Mouse (Mus musculus) heart, embryonic 13.5 days (tissue): Measurements from ENCODE around the gene Gmpr. TPM values are rescaled to one million over a fixed set of nuclear protein-coding genes. Genes with fewer than 3 reads are reported as not detected.
"Not testable (repeated sequence)": the region's sequence is repeated elsewhere in the genome, so short reads cannot be mapped to it uniquely, and the experiment has no call there.

ENCODE experiments used
- ATAC-seq: fragments of 200-750 bp; cut with Nextera tagmentation; 2 replicates; pipeline ENCODE4 v1.8.0; 2017; ENCODE audit warnings: moderate TSS enrichment; ENCODE audit not compliant: insufficient number of reproducible peaks, low FRiP score, low TSS enrichment; ENCODE audit errors: extremely low read depth
- H3K27ac ChIP-seq: fragments of 300-500 bp; sonication (generic); replicated peaks from 2 replicates; pipeline ENCODE4 v1.5.1; 2015; ENCODE audit warnings: moderate library complexity, mild to moderate bottlenecking, inconsistent platforms
- H3K27me3 ChIP-seq: fragments of 300-500 bp; sonication (generic); replicated peaks from 2 replicates; pipeline ENCODE4 v1.6.1; 2015; ENCODE audit warnings: mild to moderate bottlenecking, inconsistent platforms
- H3K36me3 ChIP-seq: fragments of 300-500 bp; sonication (generic); 2 replicates; pipeline ENCODE4 v1.6.1; 2015; ENCODE audit warnings: mild to moderate bottlenecking, inconsistent platforms
- H3K4me1 ChIP-seq: fragments of 300-500 bp; sonication (generic); 2 replicates; pipeline ENCODE4 v1.6.1; 2015; ENCODE audit warnings: inconsistent platforms
- H3K4me2 ChIP-seq: fragments of 300-500 bp; sonication (generic); 2 replicates; pipeline ENCODE4 v1.6.1; 2015; ENCODE audit warnings: inconsistent platforms, mild to moderate bottlenecking, moderate library complexity
- H3K4me3 ChIP-seq: fragments of 300-500 bp; sonication (generic); 2 replicates; pipeline ENCODE4 v1.5.1; 2015; ENCODE audit warnings: moderate library complexity, mild to moderate bottlenecking, inconsistent platforms
- H3K9ac ChIP-seq: fragments of 300-500 bp; sonication (generic); 2 replicates; pipeline ENCODE4 v1.6.1; 2015; ENCODE audit warnings: inconsistent platforms, mild to moderate bottlenecking, moderate library complexity
- H3K9me3 ChIP-seq: fragments of 300-500 bp; sonication (generic); 2 replicates; pipeline ENCODE4 v1.6.1; 2016; ENCODE audit warnings: inconsistent platforms
- WGBS: fragments of 180-500 bp; shearing (Covaris S2); methylation state at CpG from one replicate; pipeline ENCODE4 v1.1.7; 2015; ENCODE audit warnings: mixed read lengths; 5-methylcytosine and 5-hydroxymethylcytosine counted together
- polyA plus RNA-seq: library from polyadenylated mRNA; unstranded; fragments of >200 nt; fragmentation: Nextera tagmentation; extraction: Ambion mirVana; gene quantifications from 2 replicates; pipeline ENCODE4 v1.2.1, GENCODE M21; 2015

Gmpr gene
- polyA plus RNA-seq, 1 experiment from 2014 or later, result 179 TPM

GRCm38 (mm10) chr13:45479951-45480350 is 27.3 kb upstream of the Gmpr start:
- no peak overlapping the region for H3K4me2 ChIP-seq
- H3K27ac ChIP-seq, result no peak overlapping the region
- H3K9ac ChIP-seq, result no peak overlapping the region

GRCm38 (mm10) chr13:45483215-45483614 is 24.0 kb upstream of the Gmpr start:
- no peak overlapping the region for H3K27ac ChIP-seq
- WGBS, result 75% methylated on average over 2 of the region's 2 CpGs
- H3K9me3 ChIP-seq, result no peaks in the 10 kb centered on the region; the same call in 1 of the 2 replicates
- H3K27me3 ChIP-seq, result no peaks in the 10 kb centered on the region
- H3K36me3 ChIP-seq, result no peaks in the 10 kb centered on the region
- peaks cover 33% of the 10 kb centered on the region for H3K4me1 ChIP-seq
- H3K4me2 ChIP-seq, result no peak overlapping the region
- no peak overlapping the region for H3K4me3 ChIP-seq
- ATAC-seq, result no peak
- H3K9ac ChIP-seq, result no peak overlapping the region

More at GRCm38 (mm10) chr13:45479951-45480350, 27.3 kb upstream of the Gmpr start:
- WGBS, result 32% methylated on average over 6 of the region's 6 CpGs
- H3K9me3 ChIP-seq, result no peaks in the 10 kb centered on the region; the same call in 1 of the 2 replicates
- no peak for ATAC-seq
- H3K4me1 ChIP-seq, result peaks cover 16% of the 10 kb centered on the region
- no peak overlapping the region for H3K4me3 ChIP-seq
- no peaks in the 10 kb centered on the region for H3K27me3 ChIP-seq
- no peaks in the 10 kb centered on the region for H3K36me3 ChIP-seq

- not testable (repeated sequence) for H3K27me3 ChIP-seq, H3K4me2 ChIP-seq, H3K36me3 ChIP-seq, ATAC-seq, H3K4me3 ChIP-seq, H3K9me3 ChIP-seq, H3K27ac ChIP-seq, H3K9ac ChIP-seq
- H3K4me1 ChIP-seq, result peaks cover 33% of the 10 kb centered on the region
- 97% methylated on average over 16 of the region's 16 CpGs for WGBS
Observed at GRCm38 (mm10) chr13:45483949-45484348, 23.3 kb upstream of the Gmpr start.

- no peaks in the 10 kb centered on the region for H3K27me3 ChIP-seq
- no peak overlapping the region for H3K4me3 ChIP-seq
- no peak overlapping the region for H3K9ac ChIP-seq
- ATAC-seq, result no peak
- 61% methylated on average over 4 of the region's 4 CpGs for WGBS
- no peaks in the 10 kb centered on the region; the same call in 1 of the 2 replicates for H3K9me3 ChIP-seq
- peaks cover 23% of the 10 kb centered on the region for H3K4me1 ChIP-seq
- H3K27ac ChIP-seq, result peak overlapping the region; percentile 76
- H3K4me2 ChIP-seq, result no peak overlapping the region
- H3K36me3 ChIP-seq, result no peaks in the 10 kb centered on the region
Observed at GRCm38 (mm10) chr13:45485602-45486001, 21.6 kb upstream of the Gmpr start.

GRCm38 (mm10) chr13:45486598-45486997 is 20.6 kb upstream of the Gmpr start:
- H3K9ac ChIP-seq, result no peak overlapping the region

GRCm38 (mm10) chr13:45491991-45492732 is 15.1 kb upstream of the Gmpr start:
- no peak overlapping the region for H3K27ac ChIP-seq
- no peaks in the 10 kb centered on the region for H3K27me3 ChIP-seq
- H3K4me3 ChIP-seq, result no peak overlapping the region
- H3K4me2 ChIP-seq, result no peak overlapping the region
- H3K36me3 ChIP-seq, result no peaks in the 10 kb centered on the region
- no peak overlapping the region for H3K9ac ChIP-seq
- 84% methylated on average over 8 of the region's 8 CpGs for WGBS
- peaks cover 15% of the 10 kb centered on the region for H3K4me1 ChIP-seq
- ATAC-seq, result no peak
- H3K9me3 ChIP-seq, result no peaks in the 10 kb centered on the region

More at GRCm38 (mm10) chr13:45486598-45486997, 20.6 kb upstream of the Gmpr start:
- WGBS, result 24% methylated on average over 2 of the region's 2 CpGs
- H3K4me3 ChIP-seq, result no peak overlapping the region
- H3K4me1 ChIP-seq, result peaks cover 20% of the 10 kb centered on the region
- H3K27ac ChIP-seq, result peak overlapping the region; percentile 76
- no peaks in the 10 kb centered on the region for H3K36me3 ChIP-seq
- no peaks in the 10 kb centered on the region; the same call in 1 of the 2 replicates for H3K9me3 ChIP-seq
- no peak overlapping the region for H3K4me2 ChIP-seq
- peak; percentile 63; the same call in 1 of the 2 replicates for ATAC-seq
- no peaks in the 10 kb centered on the region for H3K27me3 ChIP-seq

- ATAC-seq, result peak; percentile 61; the same call in 1 of the 2 replicates
- H3K9me3 ChIP-seq, result no peaks in the 10 kb centered on the region
- WGBS, result 22% methylated on average over 10 of the region's 10 CpGs
- peak overlapping the region; percentile 39 for H3K4me3 ChIP-seq
- no peaks in the 10 kb centered on the region for H3K27me3 ChIP-seq
- peak overlapping the region; percentile 78 for H3K27ac ChIP-seq
- H3K36me3 ChIP-seq, result no peaks in the 10 kb centered on the region
- peak overlapping the region; percentile 40; the same call in 1 of the 2 replicates for H3K9ac ChIP-seq
- peaks cover 23% of the 10 kb centered on the region for H3K4me1 ChIP-seq
- peak overlapping the region; percentile 60 for H3K4me2 ChIP-seq
Observed at GRCm38 (mm10) chr13:45493846-45494245, 13.4 kb upstream of the Gmpr start.

GRCm38 (mm10) chr13:45498623-45499022 is 8.6 kb upstream of the Gmpr start:
- Histone ChIP-seq H3K4me2 (peak overlapping the region; percentile 31; the same call in 1 of the 2 replicates), H3K27ac (peak overlapping the region; percentile 79), H3K4me1 (peaks cover 26% of the 10 kb centered on the region), H3K9me3 (no peaks in the 10 kb centered on the region), H3K27me3 (no peaks in the 10 kb centered on the region), H3K36me3 (no peaks in the 10 kb centered on the region), H3K4me3 (no peak overlapping the region), H3K9ac (no peak overlapping the region)
- ATAC-seq, result no peak
- WGBS, result 65% methylated on average over 3 of the region's 3 CpGs

GRCm38 (mm10) chr13:45499391-45499790 is 7.9 kb upstream of the Gmpr start:
- Histone ChIP-seq H3K36me3 (no peaks in the 10 kb centered on the region), H3K27me3 (no peaks in the 10 kb centered on the region), H3K4me3 (no peak overlapping the region), H3K9ac (no peak overlapping the region), H3K9me3 (no peaks in the 10 kb centered on the region), H3K4me1 (peaks cover 19% of the 10 kb centered on the region), H3K4me2 (no peak overlapping the region; the same call in 1 of the 2 replicates), H3K27ac (peak overlapping the region; percentile 79; the same call in 1 of the 2 replicates)
- 73% methylated on average over 3 of the region's 3 CpGs for WGBS
- no peak for ATAC-seq

- Histone ChIP-seq H3K27ac (no peak overlapping the region), H3K27me3 (no peaks in the 10 kb centered on the region), H3K9me3 (0 out of 2 replicates have a peak, but pooled peaks cover under 1% of the 10 kb centered on the region), H3K36me3 (no peaks in the 10 kb centered on the region), H3K4me2 (no peak overlapping the region), H3K9ac (no peak overlapping the region), H3K4me1 (peaks cover 17% of the 10 kb centered on the region), H3K4me3 (no peak overlapping the region)
- no peak for ATAC-seq
- 82% methylated on average over 3 of the region's 3 CpGs for WGBS
Observed at GRCm38 (mm10) chr13:45499906-45500305, 7.3 kb upstream of the Gmpr start.

- H3K9ac ChIP-seq, result no peak overlapping the region
- H3K36me3 ChIP-seq, result no peaks in the 10 kb centered on the region
- no peak overlapping the region for H3K27ac ChIP-seq
- H3K4me3 ChIP-seq, result no peak overlapping the region
- 75% methylated on average over 5 of the region's 5 CpGs for WGBS
- no peaks in the 10 kb centered on the region for H3K27me3 ChIP-seq
- H3K4me2 ChIP-seq, result no peak overlapping the region
- peaks cover 4% of the 10 kb centered on the region; the same call in 1 of the 2 replicates for H3K9me3 ChIP-seq
- peaks cover 17% of the 10 kb centered on the region for H3K4me1 ChIP-seq
- no peak for ATAC-seq
Observed at GRCm38 (mm10) chr13:45502791-45503190, 4.5 kb upstream of the Gmpr start.
